9 mouse cellular contexts compared by ENCODE assay signal in genomic region chr14:40949730-40950614, GRCm38 (mm10). TPM values are rescaled to one million over a fixed set of nuclear protein-coding genes. Genes with fewer than 3 reads are reported as not detected.
DNase-seq lines count a peak whose midpoint lies in the region; ATAC-seq and TF ChIP-seq lines count a peak whose summit lies in the region.
"Had no signal": no experiment of that assay in that cellular context is flagged by ENCODE, and none has a peak within 500 bp of the region (broad histone marks: within the 10 kb centered on the region; RNA-seq: fewer than 3 reads in every experiment).

No protein-coding gene starts in this region.

- peaks cover 14% of the 10 kb centered on the region; the same call in 1 of the 2 replicates for H3K36me3 ChIP-seq in hindbrain, embryonic 13.5 days
- peaks cover 3% of the 10 kb centered on the region; the same call in 1 of the 2 replicates for H3K36me3 ChIP-seq in hindbrain, embryonic 14.5 days (replicated peaks; ENCODE audit: control insufficient read depth, insufficient read depth)
- H3K36me3 ChIP-seq in spleen, adult 2 months (ENCODE audit: control insufficient read depth, insufficient read depth, low read length): no peaks in the 10 kb centered on the region
- 0 out of 2 replicates have a peak, but pooled peaks cover 3% of the 10 kb centered on the region for H3K36me3 ChIP-seq in intestine, postnatal 0 days (ENCODE audit: control insufficient read depth, insufficient read depth)
- H3K36me3 ChIP-seq in stomach, embryonic 16.5 days (ENCODE audit: control insufficient read depth, insufficient read depth, low read length): no peaks in the 10 kb centered on the region

- H3K9ac ChIP-seq in hindbrain, embryonic 13.5 days: no peak overlapping the region
- H3K9ac ChIP-seq in hindbrain, embryonic 14.5 days: no peak overlapping the region
- H3K9ac ChIP-seq in intestine, postnatal 0 days (ENCODE audit: low read depth, low read length): no peak overlapping the region
- H3K9ac ChIP-seq in stomach, embryonic 16.5 days (ENCODE audit: low read length): 0 out of 2 replicates have a peak overlapping the region, but pooled peaks have one; percentile 31
- H3K9ac ChIP-seq: liver, embryonic 14.5 days had no signal

- no peak for TF ChIP-seq POLR2A in spleen, adult 2 months (IDR thresholded peaks at IDR 0.05; ENCODE audit: low read depth, low read length)

- no peak for DNase-seq in hindbrain, embryonic 14.5 days (ENCODE audit: low spot score)
- peak in 1 of 2 experiments; percentile 65 for DNase-seq in spleen, adult 2 months (ENCODE audit: low read depth in 1 of 2, low spot score in 2 of 2)
- DNase-seq in spleen, postnatal 14 days (ENCODE audit: low spot score in 2 of 2): no peak
- no peak for DNase-seq in thymus, postnatal 10 days (ENCODE audit: low spot score in 2 of 2)
- DNase-seq in adrenal gland, postnatal 4 days (ENCODE audit: low spot score in 2 of 2): no peak

- H3K4me3 ChIP-seq in hindbrain, embryonic 13.5 days: no peak overlapping the region
- no peak overlapping the region for H3K4me3 ChIP-seq in hindbrain, embryonic 14.5 days (replicated peaks; ENCODE audit: low read length)
- H3K4me3 ChIP-seq in spleen, adult 2 months (ENCODE audit: extremely low read depth, insufficient read depth, insufficient read length): no peak overlapping the region
- no peak overlapping the region for H3K4me3 ChIP-seq in intestine, postnatal 0 days (ENCODE audit: low read depth, low read length)
- no peak overlapping the region for H3K4me3 ChIP-seq in stomach, embryonic 16.5 days (replicated peaks; ENCODE audit: low read length)

- peaks cover 56% of the 10 kb centered on the region for H3K4me1 ChIP-seq in hindbrain, embryonic 13.5 days (replicated peaks)
- peaks cover 16% of the 10 kb centered on the region for H3K4me1 ChIP-seq in hindbrain, embryonic 14.5 days (replicated peaks; ENCODE audit: control insufficient read depth, insufficient read depth, low read length)
- H3K4me1 ChIP-seq in spleen, adult 2 months (ENCODE audit: control insufficient read depth, insufficient read depth, insufficient read length): peaks cover 66% of the 10 kb centered on the region
- peaks cover 12% of the 10 kb centered on the region for H3K4me1 ChIP-seq in intestine, postnatal 0 days (replicated peaks; ENCODE audit: control insufficient read depth, insufficient read depth, low read length)
- H3K4me1 ChIP-seq in stomach, embryonic 16.5 days (ENCODE audit: control insufficient read depth, insufficient read depth, low read length): peaks cover 44% of the 10 kb centered on the region

- no peak for ATAC-seq in hindbrain, embryonic 13.5 days (ENCODE audit: low FRiP score)
- no peak for ATAC-seq in hindbrain, embryonic 14.5 days (ENCODE audit: low FRiP score)
- ATAC-seq in intestine, postnatal 0 days: peak; percentile 44; the same call in 1 of the 2 replicates
- ATAC-seq in stomach, embryonic 16.5 days (ENCODE audit: insufficient read depth, low FRiP score): no peak

- WGBS in hindbrain, embryonic 13.5 days: 75% methylated on average over 7 of the region's 7 CpGs
- WGBS in hindbrain, embryonic 14.5 days: 77% methylated on average over 7 of the region's 7 CpGs
- 35% methylated on average over 7 of the region's 7 CpGs for WGBS in spleen, adult 2 months
- WGBS in intestine, postnatal 0 days: 56% methylated on average over 7 of the region's 7 CpGs
- WGBS in stomach, embryonic 16.5 days: 71% methylated on average over 7 of the region's 7 CpGs

- H3K27ac ChIP-seq in hindbrain, embryonic 13.5 days: peak overlapping the region; percentile 69
- H3K27ac ChIP-seq in hindbrain, embryonic 14.5 days: no peak overlapping the region
- H3K27ac ChIP-seq in spleen, adult 2 months (ENCODE audit: insufficient read depth, low read length): peak overlapping the region; percentile 92
- H3K27ac ChIP-seq in intestine, postnatal 0 days (ENCODE audit: low read depth, low read length): peak overlapping the region; percentile 73
- peak overlapping the region; percentile 92 for H3K27ac ChIP-seq in stomach, embryonic 16.5 days (ENCODE audit: low read length)
- H3K27ac ChIP-seq: liver, embryonic 14.5 days had no signal

- H3K27me3 ChIP-seq in hindbrain, embryonic 13.5 days: no peaks in the 10 kb centered on the region
- H3K27me3 ChIP-seq in hindbrain, embryonic 14.5 days (ENCODE audit: control insufficient read depth, insufficient read depth, low read length): no peaks in the 10 kb centered on the region
- H3K27me3 ChIP-seq in spleen, adult 2 months (ENCODE audit: control insufficient read depth, insufficient read depth, low read length): no peaks in the 10 kb centered on the region
- no peaks in the 10 kb centered on the region for H3K27me3 ChIP-seq in intestine, postnatal 0 days (replicated peaks; ENCODE audit: control insufficient read depth, insufficient read depth, low read length)
- no peaks in the 10 kb centered on the region for H3K27me3 ChIP-seq in stomach, embryonic 16.5 days (ENCODE audit: control insufficient read depth, insufficient read depth, low read length)

- no peak for TF ChIP-seq CTCF in spleen, adult 2 months (IDR thresholded peaks at IDR 0.05; ENCODE audit: extremely low read depth, insufficient read depth, insufficient read length, insufficient replicate concordance)
- peak; percentile 39 for TF ChIP-seq CTCF in intestine, postnatal 0 days (IDR thresholded peaks at IDR 0.05; ENCODE audit: low read depth)

- H3K4me2 ChIP-seq in hindbrain, embryonic 13.5 days: no peak overlapping the region
- H3K4me2 ChIP-seq in hindbrain, embryonic 14.5 days (replicated peaks): no peak overlapping the region
- no peak overlapping the region for H3K4me2 ChIP-seq in intestine, postnatal 0 days (replicated peaks; ENCODE audit: low read depth)
- no peak overlapping the region for H3K4me2 ChIP-seq in stomach, embryonic 16.5 days (ENCODE audit: low read depth, low read length)

- no peaks in the 10 kb centered on the region for H3K9me3 ChIP-seq in hindbrain, embryonic 13.5 days
- no peaks in the 10 kb centered on the region for H3K9me3 ChIP-seq in hindbrain, embryonic 14.5 days (ENCODE audit: control insufficient read depth, low read length)
- H3K9me3 ChIP-seq in intestine, postnatal 0 days (ENCODE audit: control insufficient read depth): no peaks in the 10 kb centered on the region
- no peaks in the 10 kb centered on the region for H3K9me3 ChIP-seq in stomach, embryonic 16.5 days (replicated peaks; ENCODE audit: control insufficient read depth, low read length)

RNA-seq across cellular contexts. Expression of gene Tspan14, which starts 16.6 kb away (rescaled TPM):
- polyA plus RNA-seq in hindbrain, embryonic 13.5 days (2015; fragmentation: Nextera tagmentation; extraction: Ambion mirVana): 76.4 and 77.0 TPM in 2 replicates
- polyA plus RNA-seq in hindbrain, embryonic 14.5 days (2014; fragmentation: Nextera tagmentation; extraction: Ambion mirVana): 65.6 and 70.1 TPM in 2 replicates
- 60.0 and 65.4 TPM in 2 replicates for polyA plus RNA-seq in spleen, adult 2 months (2012; rRNA removed)
- 30.5 and 33.3 TPM in 2 replicates for polyA plus RNA-seq in intestine, postnatal 0 days (2015; fragmentation: Nextera tagmentation; extraction: Ambion mirVana)
- polyA plus RNA-seq in stomach, embryonic 16.5 days (2015; fragmentation: Nextera tagmentation; extraction: Ambion mirVana): 77.3 and 88.1 TPM in 2 replicates
- 10 to 100 TPM; 54.0 to 57.9 TPM for total RNA-seq in adrenal gland, postnatal 4 days (2021)

RNA-seq across cellular contexts. Expression of gene Sh2d4b, which starts 56.9 kb away (rescaled TPM):
- polyA plus RNA-seq in hindbrain, embryonic 13.5 days (2015; fragmentation: Nextera tagmentation; extraction: Ambion mirVana): 1.1 and 1.9 TPM in 2 replicates
- polyA plus RNA-seq in hindbrain, embryonic 14.5 days (2014; fragmentation: Nextera tagmentation; extraction: Ambion mirVana): 1.1 and 1.7 TPM in 2 replicates
- polyA plus RNA-seq in spleen, adult 2 months (2012; rRNA removed): 0.42 and 0.48 TPM in 2 replicates
- polyA plus RNA-seq in intestine, postnatal 0 days (2015; fragmentation: Nextera tagmentation; extraction: Ambion mirVana): not detected in 2 replicates
- 0.35 and 0.41 TPM in 2 replicates for polyA plus RNA-seq in stomach, embryonic 16.5 days (2015; fragmentation: Nextera tagmentation; extraction: Ambion mirVana)
- 1 to 10 TPM; 3.4 to 3.6 TPM for total RNA-seq in adrenal gland, postnatal 4 days (2021)
